Mouse (Mus musculus): Measurements from ENCODE around the gene 1700028K03Rik. TPM values are rescaled to one million over a fixed set of nuclear protein-coding genes. Genes with fewer than 3 reads are reported as not detected.

The 1700028K03Rik gene
- polyA plus RNA-seq (2012; rRNA removed; ENCODE audit: low replicate concordance): 0.08 and 0.21 TPM in 2 replicates

DNA sequence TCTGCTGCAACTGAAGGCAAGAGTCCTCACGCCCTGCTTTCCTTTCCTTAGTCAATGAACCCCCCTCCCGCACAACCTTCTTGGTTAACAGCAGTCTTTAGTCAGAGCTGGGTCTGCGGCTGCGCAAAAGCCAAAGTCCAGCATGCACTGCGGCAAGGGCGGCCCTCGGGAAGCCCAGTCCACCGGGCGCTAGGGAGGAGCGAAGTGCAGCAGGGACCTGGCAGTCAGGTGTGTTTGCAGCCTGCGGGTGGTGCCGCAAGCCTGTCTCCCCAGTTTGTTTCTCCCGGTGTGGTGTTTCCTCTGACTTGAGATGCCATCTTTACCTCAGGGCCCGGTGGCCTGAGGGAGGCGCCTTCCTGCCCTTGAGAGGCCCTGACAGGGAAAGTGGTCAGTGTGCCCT, at the start of gene 1700028K03Rik:
Gene 1700028K03Rik (plus strand): TSS at position 129 of the 400 bp plus-strand sequence.

DNA sequence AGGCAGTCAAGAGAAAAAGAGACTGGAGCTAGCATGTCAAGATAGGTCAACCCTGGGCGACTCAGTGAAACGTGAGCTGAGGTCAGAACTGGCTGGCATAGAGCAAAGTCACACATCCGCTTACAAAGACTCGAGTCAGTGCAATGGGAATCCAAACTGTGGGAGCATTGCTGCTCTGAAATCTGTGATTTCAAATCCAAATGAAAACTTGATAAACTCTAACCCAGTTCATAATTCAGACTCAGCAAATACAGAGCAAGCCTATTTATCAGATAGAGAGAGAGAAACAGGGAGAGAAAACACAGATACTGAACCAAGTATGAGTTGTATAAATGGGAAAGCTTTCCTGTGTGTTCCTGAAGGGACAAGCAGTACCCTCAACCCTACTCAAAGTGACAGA, 27.2 kb upstream of the 1700028K03Rik start, which contains the start of gene Gm42669:
Gene Gm42669 (plus strand): TSS at position 301 of the 400 bp plus-strand sequence.

DNA sequence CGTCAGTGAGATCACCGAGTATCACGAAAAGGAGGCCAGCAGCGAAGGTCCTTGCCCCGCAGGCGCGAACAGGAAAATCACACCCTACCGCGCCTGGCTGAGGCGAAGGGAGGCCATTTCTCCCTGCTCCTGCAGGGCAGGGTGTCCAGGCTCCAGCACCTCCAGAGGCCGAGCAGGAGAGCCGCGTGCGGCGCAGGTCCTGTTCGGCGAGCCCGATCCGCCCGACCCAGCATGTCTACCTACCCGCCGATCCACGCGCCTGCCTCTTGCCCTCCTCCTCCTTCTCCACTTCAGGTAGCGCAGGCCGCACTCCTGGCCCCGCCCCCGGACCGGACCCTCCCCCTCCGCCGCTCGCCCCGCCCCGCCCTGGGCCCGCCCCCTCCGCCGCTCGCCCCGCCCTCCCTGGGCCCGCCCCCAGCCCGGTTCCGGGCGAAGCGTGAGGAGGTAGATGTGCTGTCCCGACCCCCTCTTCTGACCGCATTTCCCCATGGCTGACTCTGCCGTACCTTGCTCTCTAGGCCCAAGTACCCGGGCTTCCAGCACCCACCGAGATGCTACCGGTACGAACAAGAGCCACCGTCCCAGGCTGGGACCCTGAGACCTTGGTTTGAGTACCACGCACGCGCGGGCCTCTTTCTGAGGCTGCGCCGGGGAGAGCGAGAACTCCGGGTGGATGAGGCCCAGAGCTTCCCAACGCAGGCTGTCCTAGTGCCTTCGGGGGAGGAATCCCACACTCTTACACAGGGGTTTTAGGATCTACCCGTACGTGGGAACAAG, 63.0 kb downstream of the 1700028K03Rik start, which contains the start of the genes Rpap2 and Glmn:
Gene Rpap2 (plus strand): TSS at position 73 of the 777 bp plus-strand sequence.
Gene Glmn (minus strand): TSS at position 588 of the 777 bp plus-strand sequence.

Other genes starting within 250 kb of the 1700028K03Rik start
- gene Tgfbr3, start 245.1 kb upstream of the 1700028K03Rik start, polyA plus RNA-seq (2012; rRNA removed; ENCODE audit: low replicate concordance): 57.1 and 61.8 TPM in 2 replicates
- gene Brdt, start 203.6 kb upstream of the 1700028K03Rik start, polyA plus RNA-seq (2012; rRNA removed; ENCODE audit: low replicate concordance): 1.6 and 1.8 TPM in 2 replicates
- 0.79 and 3.1 TPM in 2 replicates for gene Ephx4, start 132.0 kb upstream of the 1700028K03Rik start, polyA plus RNA-seq (2012; rRNA removed; ENCODE audit: low replicate concordance)
- gene Lpcat2b, start 103.2 kb upstream of the 1700028K03Rik start, polyA plus RNA-seq (2012; rRNA removed; ENCODE audit: low replicate concordance): 0.09 TPM in 1 of 2 replicates, not detected in the other
- gene Btbd8, start 96.7 kb upstream of the 1700028K03Rik start, polyA plus RNA-seq (2012; rRNA removed; ENCODE audit: low replicate concordance): 1.8 and 2.3 TPM in 2 replicates
- gene Gm42669, start 27.1 kb upstream of the 1700028K03Rik start, polyA plus RNA-seq (2012; rRNA removed; ENCODE audit: low replicate concordance): 0.11 TPM in 1 of 2 replicates, not detected in the other
- gene Rpap2, start 62.7 kb downstream of the 1700028K03Rik start, polyA plus RNA-seq (2012; rRNA removed; ENCODE audit: low replicate concordance): 4.7 and 6.5 TPM in 2 replicates
- gene Glmn, start 63.2 kb downstream of the 1700028K03Rik start, polyA plus RNA-seq (2012; rRNA removed; ENCODE audit: low replicate concordance): 0.87 and 1.3 TPM in 2 replicates
- 0.27 and 0.94 TPM in 2 replicates for gene Gfi1, start 191.3 kb downstream of the 1700028K03Rik start, polyA plus RNA-seq (2012; rRNA removed; ENCODE audit: low replicate concordance)

All from subcutaneous adipose tissue, adult 2 months (tissue).